Mouse (Mus musculus): ENCODE data around the gene Fam171b.

Gene Fam171b
- long read RNA-seq, experiment 1, full-length matches to known transcripts, result 2 of 7 reads
- long read RNA-seq, experiment 1, partial matches to known transcripts, result 5 of 7 reads
- long read RNA-seq, experiment 1, other reads (novel, unspliced or antisense), result 0 of 7 reads
- long read RNA-seq, experiment 2, full-length matches to known transcripts, result 5 of 10 reads
- long read RNA-seq, experiment 2, partial matches to known transcripts, result 0 of 10 reads
- long read RNA-seq, experiment 2, other reads (novel, unspliced or antisense), result 5 of 10 reads

DNA sequence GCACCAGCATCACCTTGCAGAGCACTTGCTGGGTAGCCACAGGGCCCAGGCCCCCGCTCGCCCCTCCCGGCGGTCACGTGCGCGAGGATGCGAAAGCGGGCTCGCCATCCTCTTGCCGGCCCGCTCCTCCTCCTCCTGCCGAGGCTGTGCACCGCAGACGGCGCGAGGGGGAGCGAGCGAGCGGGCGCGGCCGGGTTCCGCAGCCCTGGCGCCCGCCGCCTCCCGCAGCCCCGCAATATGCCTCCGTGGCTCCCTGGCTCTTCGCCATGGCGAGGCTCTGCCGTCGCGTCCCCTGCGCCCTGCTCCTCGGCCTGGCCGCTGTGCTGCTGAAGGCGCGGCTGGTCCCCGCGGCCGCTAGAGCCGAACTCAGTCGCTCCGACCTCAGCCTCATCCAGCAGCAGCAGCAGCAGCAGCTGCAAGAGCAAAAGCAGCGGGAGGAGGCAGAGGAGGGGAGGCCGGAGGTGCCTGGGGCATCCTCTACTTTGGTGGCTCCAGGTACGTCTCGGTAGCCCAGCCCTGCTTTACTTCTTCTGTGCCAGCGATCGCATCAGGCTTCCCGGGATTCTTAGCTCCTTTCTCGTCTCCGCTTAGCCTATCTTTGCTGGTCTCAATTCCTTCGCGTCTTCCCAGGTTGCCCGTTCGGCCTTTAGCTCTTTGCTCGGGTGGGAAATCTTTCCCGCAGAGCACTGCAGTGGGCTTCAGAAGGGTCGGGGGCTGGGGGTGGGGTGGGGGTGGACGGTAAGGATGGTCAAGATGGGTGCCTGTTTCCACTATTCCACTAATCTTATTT, at the start of gene Fam171b:
TSS of gene Fam171b (plus strand) at position 154 of the 790 bp plus-strand sequence.
- intact Hi-C loops (cut with DNase I), result no loop called here

DNA sequence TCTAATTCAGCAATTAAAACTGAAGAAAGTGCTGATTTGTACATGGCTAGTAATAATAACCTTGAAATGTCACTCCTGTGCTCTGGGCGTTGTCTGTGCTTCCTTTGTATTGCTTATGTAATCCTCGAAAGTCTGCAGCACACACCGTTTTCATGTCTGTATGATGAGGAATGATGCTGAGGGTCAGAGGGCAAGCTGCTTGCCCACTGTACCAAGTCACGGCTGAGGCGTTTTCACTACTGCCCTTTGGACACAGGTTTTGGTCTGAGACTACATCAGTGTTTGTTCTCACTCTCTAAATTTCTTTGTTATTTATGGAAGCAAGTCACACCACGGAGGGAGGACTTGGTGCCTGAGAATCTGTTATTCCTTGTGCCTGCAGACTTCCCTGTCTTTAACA, 46.4 kb upstream of the Fam171b start:
- intact Hi-C loops (cut with DNase I), result no loop called here

GRCm38 (mm10) chr2:83766878-83767277, 45.6 kb upstream of the Fam171b start:
- intact Hi-C loops (cut with DNase I), result no loop called here

DNA sequence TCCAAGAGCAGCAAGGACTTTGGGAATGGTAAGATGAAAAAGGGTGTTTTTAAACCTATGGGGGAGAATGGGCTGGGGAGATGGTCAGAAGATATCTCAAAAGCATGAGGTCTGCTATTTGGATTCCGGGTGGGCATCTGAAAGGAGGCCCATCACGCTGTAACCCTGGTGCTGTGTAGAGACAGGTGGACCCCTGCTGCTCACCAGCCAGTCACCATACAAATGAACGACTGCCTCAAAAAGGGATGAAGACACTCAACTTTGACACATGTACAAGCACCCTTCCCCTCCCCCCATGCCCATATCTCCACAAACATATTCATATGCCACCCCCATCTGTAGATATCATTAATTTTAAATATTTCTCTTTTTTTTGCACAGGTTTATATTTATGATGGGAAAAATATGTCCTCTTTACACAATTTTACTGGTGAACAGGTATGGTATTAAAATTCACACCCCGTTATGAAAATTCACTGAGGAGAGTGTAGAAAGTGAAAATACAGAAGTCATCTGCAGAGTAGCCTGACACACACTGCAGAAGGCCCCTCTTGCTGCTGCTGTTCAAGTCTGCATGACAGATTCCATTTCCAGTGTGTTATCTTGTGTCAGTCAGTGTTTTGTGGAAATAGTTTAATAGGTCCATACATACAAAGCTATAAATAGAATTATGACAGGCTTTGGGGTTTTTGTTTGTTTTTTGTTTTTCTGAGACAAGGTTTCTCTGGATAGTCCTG, 44.0 kb upstream of the Fam171b start:
- intact Hi-C loops (cut with DNase I), result no loop called here

DNA sequence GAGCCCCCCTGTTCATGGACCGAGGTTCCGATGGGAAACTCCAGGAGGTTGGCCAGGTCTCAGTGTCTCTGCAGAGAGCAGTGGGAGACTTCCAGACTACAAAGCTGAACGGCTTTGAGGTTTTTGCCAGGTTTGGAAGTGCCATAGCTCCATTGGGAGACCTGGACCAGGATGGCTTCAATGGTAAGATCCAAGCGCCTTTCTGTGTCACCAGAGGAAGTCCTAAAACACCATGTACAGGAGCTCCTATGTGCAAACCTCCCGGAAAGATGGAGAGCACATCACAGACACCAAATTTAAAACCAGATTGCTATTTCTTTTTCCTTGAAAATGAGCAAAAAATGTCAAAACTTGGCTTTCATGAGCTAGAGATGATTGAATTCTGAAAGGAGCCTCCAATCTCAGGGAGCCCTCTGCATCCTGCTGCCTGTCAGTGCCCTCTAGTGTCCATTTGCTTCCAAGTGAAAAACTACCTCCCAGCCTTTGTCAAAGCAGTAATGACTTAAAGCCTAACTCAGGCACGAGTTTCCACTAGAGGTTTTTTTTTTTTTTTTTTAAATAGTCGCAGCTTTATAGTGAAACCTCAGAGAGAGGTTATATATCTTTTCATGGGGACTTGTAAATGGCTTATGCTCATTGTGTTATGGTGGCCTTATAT, 41.2 kb upstream of the Fam171b start:
- intact Hi-C loops (cut with DNase I), result loop anchor here (2.0 to 5.0 kb wide), 3 partner anchors 49 to 144 kb away; partner anchors contain the start of gene Itgav

DNA sequence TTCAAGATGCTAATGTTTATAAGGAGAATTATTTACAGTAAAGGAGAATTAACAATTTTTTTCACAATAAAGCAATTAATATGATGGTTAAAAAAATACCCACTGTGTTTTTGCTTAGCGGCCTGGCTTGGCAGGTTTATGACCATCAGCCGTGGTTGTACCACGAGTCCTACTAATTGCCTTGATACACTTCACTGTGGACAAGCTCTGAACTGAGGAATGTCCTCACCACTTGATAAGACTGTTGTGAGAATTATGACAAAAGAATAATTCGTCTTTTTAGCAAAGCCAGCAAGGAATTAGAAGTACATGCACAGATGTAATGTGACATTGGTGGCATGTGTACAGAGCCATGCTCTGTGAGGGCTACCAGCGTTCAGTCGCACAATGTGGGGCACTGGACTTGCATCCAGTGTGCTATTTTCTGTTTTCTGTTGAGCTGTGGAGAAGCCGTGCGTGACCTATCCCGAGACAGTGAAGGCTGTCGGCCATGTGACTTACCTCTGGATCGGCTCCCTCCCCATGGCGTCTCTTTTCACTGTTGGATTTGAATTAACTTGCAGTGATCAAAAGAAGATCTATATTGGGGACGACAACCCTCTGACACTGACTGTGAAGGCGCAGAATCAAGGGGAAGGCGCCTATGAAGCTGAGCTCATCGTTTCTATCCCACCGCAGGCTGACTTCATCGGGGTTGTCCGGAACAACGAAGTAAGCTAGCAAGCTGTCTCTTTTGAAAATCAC, 20.9 kb upstream of the Fam171b start:
- intact Hi-C loops (cut with DNase I), result no loop called here

DNA sequence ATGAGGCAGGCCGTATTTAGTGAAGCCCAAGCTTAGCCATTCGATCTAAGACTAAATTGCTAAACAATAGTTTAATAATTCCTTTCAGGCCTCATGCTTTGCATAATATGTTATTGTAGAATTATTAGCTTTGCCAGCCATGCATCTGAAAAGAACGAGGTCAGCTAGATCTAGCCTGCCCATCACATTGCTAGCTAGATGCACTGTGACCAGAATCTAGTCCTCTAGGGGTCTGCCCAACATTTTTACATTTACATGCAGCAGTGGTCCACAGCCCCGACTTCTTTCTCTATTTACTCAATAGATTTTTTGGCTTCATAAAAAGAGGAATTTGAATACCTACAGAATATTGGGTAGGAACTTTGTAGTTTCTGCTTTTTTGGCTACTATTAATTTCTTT, 20.3 kb upstream of the Fam171b start:
- intact Hi-C loops (cut with DNase I), result no loop called here

- intact Hi-C loops (cut with DNase I), result no loop called here
Measured at GRCm38 (mm10) chr2:83795766-83796165, 16.7 kb upstream of the Fam171b start.

DNA sequence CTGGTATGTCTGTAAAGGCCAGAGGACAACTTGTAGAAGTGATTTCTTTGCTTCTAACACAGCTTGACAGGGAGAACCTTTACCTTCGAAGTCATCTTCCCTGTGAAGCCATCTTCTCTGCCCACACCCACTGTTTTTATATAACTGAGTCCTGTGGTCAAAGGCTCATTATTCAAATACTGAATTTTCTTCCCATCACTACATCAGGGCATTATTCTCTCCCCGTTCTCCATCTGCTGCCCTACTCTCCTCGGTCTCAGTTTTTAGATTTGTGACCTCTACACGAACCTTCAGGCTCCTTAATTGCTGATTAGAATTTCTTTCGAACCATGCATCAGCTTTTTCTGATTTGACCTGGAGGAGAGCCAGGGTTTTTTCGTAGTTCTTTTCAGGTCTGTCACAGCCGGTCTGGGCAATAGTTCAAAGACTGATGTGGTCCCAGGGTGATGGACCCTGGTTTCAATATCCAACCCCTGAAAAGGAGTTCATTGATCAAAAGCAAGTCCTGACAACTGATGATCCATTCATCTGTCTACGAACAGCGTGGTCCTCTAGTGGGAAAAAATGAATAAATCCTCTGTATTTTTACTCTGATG, 14.4 kb upstream of the Fam171b start:
- intact Hi-C loops (cut with DNase I), result no loop called here

GRCm38 (mm10) chr2:83813273-83813892, 947 bp downstream of the Fam171b start:
- intact Hi-C loops (cut with DNase I), result no loop called here

DNA sequence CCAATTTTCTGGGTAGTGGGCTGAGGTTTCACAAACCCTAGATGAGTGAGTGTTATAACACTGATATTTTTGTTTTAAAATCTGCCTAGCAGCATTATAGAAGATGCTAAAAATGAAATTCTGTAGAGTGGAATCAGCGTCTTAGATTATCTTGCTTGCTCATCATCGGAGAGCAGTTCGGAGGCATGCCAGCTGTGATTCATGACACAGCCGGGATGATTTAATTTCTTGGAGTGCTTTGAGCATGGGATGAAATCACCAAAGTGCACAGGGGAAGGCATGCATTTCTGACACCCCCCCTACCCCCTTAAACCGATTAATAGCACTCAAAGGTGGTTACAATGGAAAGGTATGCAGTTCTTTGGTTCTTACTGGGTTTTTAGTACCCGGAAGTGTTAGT, 1.6 kb downstream of the Fam171b start:
- intact Hi-C loops (cut with DNase I), result no loop called here

- intact Hi-C loops (cut with DNase I), result no loop called here
Measured at GRCm38 (mm10) chr2:83816147-83816546, 3.7 kb downstream of the Fam171b start.

DNA sequence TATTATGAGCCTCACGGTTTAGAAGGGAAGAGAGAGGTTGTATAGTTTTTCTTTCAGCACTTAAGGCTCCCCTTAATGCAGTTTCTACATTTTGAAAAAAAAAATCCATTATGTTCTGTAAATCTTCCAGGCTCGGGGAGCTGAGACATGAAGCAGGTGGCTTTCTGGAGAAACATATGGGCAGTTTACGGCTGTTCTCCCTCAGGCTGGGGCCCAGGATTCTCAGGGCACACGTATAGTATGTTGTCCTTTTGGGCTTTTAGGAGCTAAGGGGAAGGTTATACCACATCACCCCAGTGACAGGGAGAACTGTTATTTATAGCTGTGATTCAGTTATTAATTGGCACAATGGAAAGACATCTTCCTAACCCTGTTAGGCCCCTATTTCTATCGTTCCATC, 12.7 kb downstream of the Fam171b start:
- intact Hi-C loops (cut with DNase I), result no loop called here

GRCm38 (mm10) chr2:83828895-83829539, 16.6 kb downstream of the Fam171b start:
- intact Hi-C loops (cut with DNase I), result no loop called here

DNA sequence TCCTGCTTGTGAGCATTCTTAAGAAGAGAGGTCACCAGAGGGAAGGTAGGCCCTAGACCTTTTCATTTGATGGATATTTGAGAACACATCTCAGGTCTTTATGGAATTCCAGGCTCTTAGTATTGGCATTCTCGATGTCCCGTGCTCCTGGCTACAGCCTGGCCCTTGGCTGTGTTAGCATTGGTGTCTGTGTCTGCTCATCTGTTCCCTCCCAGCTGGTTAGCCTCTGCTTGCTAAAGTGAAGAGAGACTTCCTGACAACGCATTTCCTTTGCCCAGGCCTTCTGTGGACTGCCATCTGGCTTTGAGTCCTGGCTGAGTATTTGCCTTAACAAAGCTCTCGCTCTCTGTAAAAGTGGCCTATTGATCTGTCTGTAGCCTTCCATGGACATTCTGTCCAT, 20.5 kb downstream of the Fam171b start:
- intact Hi-C loops (cut with DNase I), result no loop called here

DNA sequence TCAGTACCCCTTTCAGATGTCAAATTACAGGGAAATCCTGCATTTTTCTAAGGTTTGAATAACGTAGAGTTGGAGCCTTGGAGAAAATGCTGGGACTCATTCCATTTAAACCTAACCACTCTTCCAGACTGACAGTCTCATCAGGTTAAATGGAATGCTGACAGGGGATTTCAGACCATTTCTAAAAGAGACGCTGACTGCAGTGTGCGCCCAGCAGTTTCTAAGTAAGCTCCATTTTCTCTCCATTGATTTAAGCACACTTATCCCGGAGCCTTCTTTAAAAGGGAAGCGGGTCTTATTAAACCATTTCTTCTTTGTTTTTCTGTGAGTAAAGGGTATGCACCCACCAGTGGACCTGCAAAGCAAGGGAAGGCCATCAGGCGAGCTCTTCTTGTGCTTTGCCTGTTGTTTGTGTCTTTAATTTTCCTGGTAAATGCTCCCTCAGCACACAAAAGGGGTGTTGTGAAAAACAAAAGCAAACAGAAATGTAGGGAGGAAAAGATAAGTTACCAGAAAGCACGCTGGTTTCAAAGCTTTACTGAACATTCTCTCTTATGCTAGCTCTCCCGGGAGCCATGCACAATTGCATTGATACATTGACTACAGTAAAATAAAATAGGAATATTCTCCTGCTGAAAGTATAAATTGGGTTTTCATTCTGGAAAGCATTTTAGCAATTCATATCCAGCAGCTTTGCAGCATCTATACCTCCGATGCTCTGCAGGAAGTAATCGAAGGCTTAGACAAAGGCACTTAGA, 23.1 kb downstream of the Fam171b start:
- intact Hi-C loops (cut with DNase I), result no loop called here

GRCm38 (mm10) chr2:83848495-83848894, 36.1 kb downstream of the Fam171b start:
- intact Hi-C loops (cut with DNase I), result no loop called here

DNA sequence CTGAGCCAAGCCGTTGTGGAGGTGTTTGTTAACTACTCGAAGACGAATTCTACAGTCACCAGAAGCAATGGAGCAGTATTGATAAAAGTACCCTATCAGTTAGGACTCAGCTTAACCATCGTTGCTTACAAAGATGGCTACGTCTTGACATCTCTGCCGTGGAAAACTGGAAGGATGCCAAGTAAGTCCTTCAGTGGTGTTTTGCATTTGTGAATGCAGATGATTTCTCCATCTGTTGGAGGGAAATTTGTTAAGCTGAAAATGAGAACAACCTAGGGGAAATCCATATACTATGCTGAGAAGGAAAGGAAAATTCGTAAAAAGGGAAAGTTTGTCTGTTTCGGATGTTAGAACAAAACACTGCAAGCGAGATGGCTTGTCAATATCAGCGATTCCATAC, 41.0 kb downstream of the Fam171b start:
- intact Hi-C loops (cut with DNase I), result no loop called here

GRCm38 (mm10) chr2:83856236-83856635, 43.8 kb downstream of the Fam171b start:
- intact Hi-C loops (cut with DNase I), result no loop called here

Measured in adrenal gland (tissue).